15 mouse cellular contexts compared by ENCODE assay signal in genomic region chr4:117127991-117128686, GRCm38 (mm10). TPM values are rescaled to one million over a fixed set of nuclear protein-coding genes. Genes with fewer than 3 reads are reported as not detected.
"Had no signal": no experiment of that assay in that cellular context is flagged by ENCODE, and none has a peak within 500 bp of the region (broad histone marks: within the 10 kb centered on the region; RNA-seq: fewer than 3 reads in every experiment).

No protein-coding gene starts in this region.

- H3K9ac ChIP-seq: limb, embryonic 15.5 days; liver, embryonic 13.5 days; midbrain, embryonic 12.5 days; neural tube, embryonic 15.5 days had no signal

- H3K4me2 ChIP-seq: limb, embryonic 15.5 days; liver, embryonic 13.5 days; midbrain, embryonic 12.5 days; neural tube, embryonic 15.5 days had no signal

- H3K27me3 ChIP-seq: neural tube, embryonic 15.5 days had no signal

- H3K9me3 ChIP-seq: limb, embryonic 15.5 days; liver, embryonic 13.5 days; midbrain, embryonic 12.5 days; neural tube, embryonic 15.5 days had no signal

- DNase-seq: kidney, adult 9 months; kidney, postnatal 36 days; layer of hippocampus, adult 9-11 months; layer of hippocampus, postnatal 36 days; liver, embryonic 13.5 days; lung, adult 18-20 months; right cerebral cortex, adult 18-20 months; right cerebral cortex, postnatal 25 days; thymus, postnatal 4 days had no signal

- H3K27ac ChIP-seq: kidney, postnatal 0 days; limb, embryonic 15.5 days; liver, embryonic 13.5 days; midbrain, embryonic 12.5 days; neural tube, embryonic 15.5 days had no signal

- H3K4me3 ChIP-seq: limb, embryonic 15.5 days; liver, embryonic 13.5 days; midbrain, embryonic 12.5 days; neural tube, embryonic 15.5 days had no signal

RNA-seq across cellular contexts. Expression of gene Tctex1d4, which starts 1.5 kb away (rescaled TPM):
- polyA plus RNA-seq: limb, embryonic 11.5 days; limb, embryonic 15.5 days; liver, embryonic 13.5 days; midbrain, embryonic 12.5 days; neural tube, embryonic 11.5 days; neural tube, embryonic 15.5 days had no signal
